Mouse (Mus musculus) lung, postnatal 0 days (tissue): ENCODE data around the gene Adipor2. TPM values are rescaled to one million over a fixed set of nuclear protein-coding genes. Genes with fewer than 3 reads are reported as not detected.
A peak's percentile ranks its signal among the peaks of the same experiment; 100 is the strongest.

Experiments used
- ATAC-seq: fragments of 200-750 bp; cut with Nextera tagmentation; 2 replicates; pipeline ENCODE4 v1.8.0; 2017; ENCODE audit warnings: moderate library complexity
- DNase-seq: peaks from one replicate; pipeline ENCODE4 v3.0.0-alpha.2; 2016; ENCODE audit warnings: low spot score
- H3K27ac ChIP-seq: fragments of 300-500 bp; sonication (generic); 2 replicates; pipeline ENCODE4 v1.5.1; 2014; ENCODE audit warnings: antibody characterized with exemption, mild to moderate bottlenecking, low read length, mixed read lengths
- H3K27me3 ChIP-seq: fragments of 300-500 bp; sonication (generic); replicated peaks from 2 replicates; pipeline ENCODE4 v1.6.1; 2014; ENCODE audit warnings: low read length, mixed read lengths; ENCODE audit not compliant: insufficient read depth
- H3K36me3 ChIP-seq: fragments of 300-500 bp; sonication (generic); 2 replicates; pipeline ENCODE4 v1.6.1; 2014; ENCODE audit warnings: low read length, mixed read lengths; ENCODE audit not compliant: insufficient read depth
- H3K4me1 ChIP-seq: fragments of 300-500 bp; sonication (generic); 2 replicates; pipeline ENCODE4 v1.6.1; 2014; ENCODE audit warnings: antibody characterized with exemption, low read depth, low read length, mixed read lengths; ENCODE audit not compliant: insufficient read depth
- H3K4me2 ChIP-seq: fragments of 300-500 bp; sonication (generic); replicated peaks from 2 replicates; pipeline ENCODE4 v1.6.1; 2014; ENCODE audit warnings: low read depth, mild to moderate bottlenecking, low read length, moderate library complexity, mixed read lengths
- H3K4me3 ChIP-seq: fragments of 300-500 bp; sonication (generic); 2 replicates; pipeline ENCODE4 v1.5.1; 2014; ENCODE audit warnings: low read depth, low read length
- H3K9ac ChIP-seq: fragments of 300-500 bp; sonication (generic); replicated peaks from 2 replicates; pipeline ENCODE4 v1.6.1; 2014; ENCODE audit warnings: low read depth, mild to moderate bottlenecking
- H3K9me3 ChIP-seq: fragments of 300-500 bp; sonication (generic); 2 replicates; pipeline ENCODE4 v1.6.1; 2016; ENCODE audit warnings: low read length, mixed read lengths
- CTCF ChIP-seq: IDR thresholded peaks from 2 replicates; pipeline ENCODE4 v1.5.1; 2016; ENCODE audit warnings: antibody characterized with exemption, mild to moderate bottlenecking
- EP300 ChIP-seq: IDR thresholded peaks from 2 replicates; pipeline ENCODE4 v1.6.1; 2016; ENCODE audit warnings: antibody characterized with exemption, mild to moderate bottlenecking, control low read depth
- WGBS: fragments of 180-500 bp; shearing (Covaris S2); extraction: QIAGEN DNeasy Blood & Tissue Kit; methylation state at CpG from one replicate; pipeline ENCODE4 v1.1.7; 2014; 5-methylcytosine and 5-hydroxymethylcytosine counted together
- polyA plus RNA-seq: library from polyadenylated mRNA; unstranded; fragments of >200 nt; fragmentation: Nextera tagmentation; extraction: Ambion mirVana; gene quantifications from 2 replicates; pipeline ENCODE4 v1.2.1, GENCODE M21; 2015

Adipor2 gene
- polyA plus RNA-seq, 1 experiment from 2014 or later, result 66.4 TPM

GRCm38 (mm10) chr6:119350703-119351198 is 66.8 kb downstream of the Adipor2 start:
- Histone ChIP-seq H3K36me3 (peaks cover 4% of the 10 kb centered on the region; the same call in 1 of the 2 replicates), H3K9ac (no peak overlapping the region), H3K4me3 (no peak overlapping the region), H3K9me3 (no peaks in the 10 kb centered on the region), H3K4me1 (no peaks in the 10 kb centered on the region), H3K4me2 (no peak overlapping the region), H3K27ac (no peak overlapping the region), H3K27me3 (no peaks in the 10 kb centered on the region)
- DNase-seq, result no peak
- WGBS, result 81% methylated on average over 9 of the region's 9 CpGs
- ATAC-seq, result no peak
- TF ChIP-seq EP300 (no peak), CTCF (no peak)

GRCm38 (mm10) chr6:119348234-119348633 is 69.3 kb downstream of the Adipor2 start:
- Histone ChIP-seq H3K4me1 (no peaks in the 10 kb centered on the region), H3K4me3 (no peak overlapping the region), H3K27ac (no peak overlapping the region), H3K27me3 (no peaks in the 10 kb centered on the region), H3K4me2 (no peak overlapping the region), H3K9ac (no peak overlapping the region), H3K36me3 (no peaks in the 10 kb centered on the region), H3K9me3 (no peaks in the 10 kb centered on the region)
- ATAC-seq (peak; percentile 21; the same call in 1 of the 2 replicates), DNase-seq (peak; percentile 78)
- 5% methylated on average over 1 of the region's 1 CpGs for WGBS
- no peak for TF ChIP-seq EP300
- peak; percentile 94 for TF ChIP-seq CTCF

- Histone ChIP-seq H3K27ac (no peak overlapping the region), H3K4me2 (no peak overlapping the region), H3K9ac (no peak overlapping the region), H3K9me3 (no peaks in the 10 kb centered on the region), H3K27me3 (no peaks in the 10 kb centered on the region), H3K36me3 (no peaks in the 10 kb centered on the region), H3K4me1 (no peaks in the 10 kb centered on the region), H3K4me3 (no peak overlapping the region)
- WGBS, result 55% methylated on average over 5 of the region's 5 CpGs
- TF ChIP-seq CTCF (no peak), EP300 (no peak)
- DNase-seq (no peak), ATAC-seq (no peak)
These were observed 69.7 kb downstream of the Adipor2 start for GRCm38 (mm10) chr6:119347813-119348212.

- Histone ChIP-seq H3K9me3 (no peaks in the 10 kb centered on the region), H3K27me3 (no peaks in the 10 kb centered on the region), H3K27ac (no peak overlapping the region), H3K36me3 (no peaks in the 10 kb centered on the region), H3K4me1 (no peaks in the 10 kb centered on the region), H3K4me3 (no peak overlapping the region), H3K9ac (no peak overlapping the region), H3K4me2 (no peak overlapping the region)
- ATAC-seq (no peak), DNase-seq (no peak)
- TF ChIP-seq CTCF (no peak), EP300 (no peak)
- 41% methylated on average over 10 of the region's 10 CpGs for WGBS
These were observed 71.2 kb downstream of the Adipor2 start for GRCm38 (mm10) chr6:119346257-119346656.

- Histone ChIP-seq H3K36me3 (no peaks in the 10 kb centered on the region), H3K9ac (no peak overlapping the region), H3K9me3 (no peaks in the 10 kb centered on the region), H3K27ac (no peak overlapping the region), H3K27me3 (no peaks in the 10 kb centered on the region), H3K4me1 (no peaks in the 10 kb centered on the region), H3K4me3 (no peak overlapping the region), H3K4me2 (no peak overlapping the region)
- peak; percentile 74 for DNase-seq
- no peak for TF ChIP-seq CTCF
- TF ChIP-seq EP300, result no peak
- ATAC-seq, result peak; percentile 90
These were observed 76.1 kb downstream of the Adipor2 start for GRCm38 (mm10) chr6:119341409-119341808.

- Histone ChIP-seq H3K4me2 (no peak overlapping the region), H3K27me3 (no peaks in the 10 kb centered on the region), H3K9ac (no peak overlapping the region), H3K4me1 (no peaks in the 10 kb centered on the region), H3K4me3 (no peak overlapping the region), H3K9me3 (no peaks in the 10 kb centered on the region), H3K36me3 (no peaks in the 10 kb centered on the region), H3K27ac (no peak overlapping the region)
- no peak for TF ChIP-seq CTCF
- no peak for TF ChIP-seq EP300
- DNase-seq, result no peak
- no peak for ATAC-seq
- 41% methylated on average over 11 of the region's 11 CpGs for WGBS
These were observed 79.2 kb downstream of the Adipor2 start for GRCm38 (mm10) chr6:119338121-119338912.
